Mouse (Mus musculus) heart, postnatal 10 days (tissue): ENCODE measurements at regions not wholly inside any gene's neighbourhood (a gene's known extent, or its start where the extent isn't known, plus 50 kb on each side); places are given as distances from the start of the nearest gene placed in this dataset.

ENCODE experiments used
- DNase-seq, 2 experiments: peaks; one replicate each; pipeline ENCODE4 v3.0.0; 2021
- intact Hi-C: fragments of 180-260 bp; cut with DNase I; formaldehyde crosslinking; loops from one replicate; pipeline ENCODE4 v1.15.1; 2025

DNA sequence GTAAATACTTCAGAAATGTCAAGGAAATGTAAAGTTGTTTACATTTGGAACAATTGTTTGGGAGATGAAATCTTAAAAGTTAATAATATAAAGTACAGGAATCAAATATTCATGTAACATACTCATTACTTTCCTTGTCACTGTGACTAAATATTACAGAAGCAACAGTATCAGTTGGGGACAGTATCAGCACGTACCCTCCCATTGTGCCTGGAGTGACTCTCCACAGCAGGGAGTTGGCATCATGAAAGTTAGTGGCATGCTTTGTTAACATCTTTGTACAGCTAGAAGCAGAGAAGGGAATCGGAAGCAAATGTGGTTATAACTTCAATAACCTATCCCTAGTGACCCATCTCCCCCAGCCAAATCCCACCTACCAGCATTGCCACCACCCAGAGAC is 366.8 kb upstream of the Cd180 start:
- DNase-seq: no peak
- intact Hi-C loops: loop anchor here (10.0 kb wide), 2 partner anchors 318 to 332 kb away; no protein-coding TSS in a partner anchor

DNA sequence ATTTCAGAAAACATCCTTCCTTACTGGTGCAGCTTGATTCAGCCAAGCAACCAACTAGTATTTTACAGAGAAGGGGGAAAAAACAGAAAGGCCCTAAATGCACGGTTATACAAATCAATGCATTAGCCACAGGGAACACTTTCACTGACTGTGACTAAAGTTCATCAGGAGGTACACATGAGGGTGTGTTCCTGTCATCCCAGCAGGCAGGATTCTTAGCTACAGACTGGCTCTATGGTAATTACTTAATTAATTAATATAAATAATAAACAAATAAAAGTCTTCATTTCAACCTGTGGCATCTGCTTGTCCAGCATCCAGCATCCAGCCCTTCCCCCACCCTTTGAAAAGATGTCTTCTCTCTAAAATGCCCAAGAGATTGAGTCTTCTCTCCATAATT is 359.7 kb upstream of the Cd180 start:
- no peak for DNase-seq
- intact Hi-C loops: no loop called here

DNA sequence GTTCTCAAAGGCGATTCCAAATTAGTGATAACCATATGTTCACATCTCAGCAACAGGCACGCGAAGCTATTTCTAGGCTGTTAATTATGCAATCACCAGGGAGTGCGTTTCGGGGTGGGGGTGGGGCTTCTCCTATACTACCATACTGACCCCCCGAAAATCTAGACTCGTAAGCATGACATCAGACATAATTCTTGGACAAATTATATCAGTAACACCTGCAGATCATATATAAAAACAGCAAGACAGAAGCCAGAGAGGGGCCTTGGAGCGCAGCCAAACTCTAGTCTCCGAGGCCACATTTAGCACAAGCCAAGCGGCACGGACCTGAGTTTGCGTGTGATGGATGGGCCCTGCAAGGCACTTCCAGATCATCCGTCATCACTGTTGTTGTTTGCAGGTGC is 359.2 kb upstream of the Cd180 start:
- peak; percentile 60 to 63 for DNase-seq
- intact Hi-C loops: no loop called here

DNA sequence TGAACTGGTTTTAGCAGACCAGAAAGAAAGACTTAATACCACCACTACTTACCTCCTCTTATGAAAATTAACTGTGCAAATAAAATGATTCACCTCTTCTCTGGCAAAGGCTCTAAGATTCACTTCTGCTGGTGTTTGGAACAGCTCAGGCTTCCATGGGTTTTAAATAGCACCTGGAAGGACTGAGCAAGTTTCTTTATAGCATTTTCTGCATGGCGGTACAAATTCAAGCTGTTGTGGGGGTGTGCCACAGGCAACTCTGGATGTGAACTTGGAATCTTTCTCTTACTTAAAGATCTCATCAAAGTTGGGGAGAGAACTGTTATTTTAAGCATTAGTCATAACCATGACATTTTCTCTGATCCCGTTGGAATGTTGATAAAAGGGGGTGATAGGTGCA is 350.1 kb upstream of the Cd180 start:
- DNase-seq: no peak
- intact Hi-C loops: no loop called here

DNA sequence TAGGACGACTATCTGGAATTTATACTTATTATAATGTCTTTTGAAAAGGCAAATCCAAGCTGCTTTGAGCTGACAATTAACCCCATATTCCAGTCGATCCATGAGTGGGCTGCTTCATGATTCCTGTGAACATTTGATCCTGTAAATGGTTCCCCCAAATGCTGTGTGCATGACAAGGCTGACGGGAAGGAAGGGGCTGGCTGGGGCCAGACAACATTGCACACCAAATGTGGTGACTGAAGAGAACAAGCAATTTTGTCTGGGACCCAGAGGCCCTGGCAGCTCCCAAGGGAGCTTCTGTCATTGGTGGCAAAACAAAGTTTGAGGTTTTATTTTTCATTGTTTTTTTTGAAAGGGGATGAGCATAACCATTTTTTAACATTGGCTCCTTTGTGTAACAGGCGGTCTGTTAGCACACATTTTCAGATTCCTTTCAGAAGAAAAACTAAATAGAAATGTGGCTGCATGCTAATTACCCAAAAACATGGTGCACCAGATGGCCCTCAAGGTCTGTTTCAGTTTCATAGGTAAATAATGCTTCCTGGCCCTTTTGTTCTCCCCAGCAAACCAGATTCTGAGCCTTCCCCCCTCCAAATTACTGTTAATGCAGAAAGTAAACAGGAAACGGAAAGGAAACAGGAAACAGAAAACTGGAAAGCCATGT is 348.6 kb upstream of the Cd180 start:
- DNase-seq: no peak
- intact Hi-C loops: no loop called here

DNA sequence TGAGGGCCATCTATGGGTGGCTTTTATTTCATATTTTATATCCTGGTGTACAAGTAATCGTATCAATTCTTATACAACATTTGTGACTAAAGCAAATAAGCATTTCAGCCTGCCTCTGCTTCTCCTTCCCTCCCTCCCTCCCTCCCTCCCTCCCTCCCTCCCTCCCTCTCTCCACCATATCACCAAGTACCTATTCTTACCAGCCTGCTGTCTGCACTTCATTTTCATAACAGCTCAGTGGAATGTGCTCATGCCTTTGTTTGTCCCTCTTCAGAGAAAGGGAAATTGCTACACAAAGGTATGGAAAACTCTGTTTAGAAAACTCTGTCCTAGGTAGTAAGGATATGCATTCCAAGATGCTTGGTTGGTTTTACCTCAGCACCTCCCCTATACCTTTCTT is 343.9 kb upstream of the Cd180 start:
- no peak for DNase-seq
- intact Hi-C loops: no loop called here

DNA sequence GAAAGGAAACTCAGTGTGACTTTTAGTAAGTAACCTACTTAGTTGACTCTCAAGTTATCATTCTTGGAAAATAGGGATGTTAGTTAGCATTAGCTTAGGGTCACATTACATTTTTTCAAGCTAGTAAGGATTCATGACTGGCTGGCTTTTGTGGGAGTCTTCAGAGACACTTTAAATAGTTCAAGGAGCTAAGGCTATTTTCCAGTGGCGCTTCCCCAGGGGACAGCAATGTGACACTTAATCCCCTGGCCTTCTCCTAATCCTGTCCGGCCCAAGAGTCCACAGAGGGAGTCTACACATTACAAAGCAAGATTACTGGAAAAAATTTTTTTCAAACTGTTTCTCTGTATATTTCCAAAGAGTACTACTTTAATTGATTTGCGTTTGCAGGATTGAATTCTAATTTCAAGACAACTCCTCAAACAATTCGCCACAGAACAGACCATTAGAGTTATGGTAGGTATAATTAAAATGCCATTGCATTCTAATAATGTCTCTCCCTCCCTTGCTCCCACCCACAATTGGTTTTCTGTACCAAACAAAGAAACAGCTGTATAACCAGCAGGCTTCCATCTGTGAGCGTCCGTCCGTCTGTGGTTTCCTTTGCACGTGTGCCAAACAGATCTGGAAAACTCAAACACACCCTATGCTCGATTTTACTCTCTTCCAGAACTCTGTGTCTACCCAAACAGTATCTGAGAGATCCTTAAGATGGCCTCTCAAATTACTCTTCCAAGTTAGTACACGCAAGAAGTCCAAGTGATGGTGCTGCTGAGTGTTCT is 341.1 kb upstream of the Cd180 start:
- intact Hi-C loops: no loop called here
- DNase-seq: peak; percentile 48 to 49

DNA sequence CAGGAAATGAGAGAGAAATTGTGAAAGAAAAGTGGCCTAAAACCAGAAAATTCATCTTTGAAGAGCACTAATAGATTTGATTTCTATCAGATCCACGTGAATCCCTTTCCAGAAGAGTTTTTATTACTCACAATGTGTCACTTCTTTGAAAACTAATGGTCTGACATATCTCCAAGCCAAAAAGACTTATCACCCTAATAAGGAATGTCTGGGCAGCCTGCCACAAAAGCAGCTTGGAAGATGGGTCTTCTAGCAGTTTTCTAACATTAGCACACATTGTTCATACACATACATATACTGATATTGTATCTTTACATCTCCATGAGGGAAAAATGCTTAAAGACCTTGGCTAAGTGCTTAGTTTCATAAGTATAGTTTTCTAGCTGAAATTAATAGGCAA is 337.8 kb upstream of the Cd180 start:
- intact Hi-C loops: no loop called here

DNA sequence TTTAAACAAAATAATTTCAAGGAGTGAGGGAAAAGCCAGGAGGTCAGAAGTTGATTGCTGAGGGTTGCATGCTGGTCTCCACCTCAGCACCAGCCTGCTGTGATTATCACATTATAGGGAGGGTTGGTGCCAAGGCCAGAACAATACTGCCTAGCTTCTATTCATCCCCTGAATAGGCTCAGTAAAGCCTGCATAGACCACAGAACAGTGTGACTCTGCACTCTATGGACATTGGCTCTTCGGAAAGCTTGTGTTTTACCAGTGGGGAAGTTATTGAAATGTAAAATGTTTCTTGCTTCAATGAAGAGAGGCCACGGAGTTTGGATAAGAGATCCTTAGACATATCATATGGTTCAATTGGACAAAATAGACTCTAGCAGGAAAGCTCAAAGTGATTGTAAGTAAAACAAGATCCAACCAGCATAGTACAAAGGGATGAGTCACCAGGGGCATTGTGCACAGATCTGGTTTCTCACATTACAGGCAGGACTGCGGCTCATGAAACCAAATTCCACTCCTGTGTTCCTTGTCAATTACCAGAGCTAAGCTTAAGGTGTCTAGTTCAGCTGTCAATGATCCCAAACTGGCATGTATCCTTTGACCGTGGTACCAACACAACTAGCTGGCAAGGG is 320.8 kb upstream of the Cd180 start:
- intact Hi-C loops: loop anchor here (2.0 kb wide), 1 partner anchor 24 kb away; no protein-coding TSS in a partner anchor
- DNase-seq: no peak

More for the DNA sequence above, 337.8 kb upstream of the Cd180 start:
- peak; percentile 69 to 74 for DNase-seq

DNA sequence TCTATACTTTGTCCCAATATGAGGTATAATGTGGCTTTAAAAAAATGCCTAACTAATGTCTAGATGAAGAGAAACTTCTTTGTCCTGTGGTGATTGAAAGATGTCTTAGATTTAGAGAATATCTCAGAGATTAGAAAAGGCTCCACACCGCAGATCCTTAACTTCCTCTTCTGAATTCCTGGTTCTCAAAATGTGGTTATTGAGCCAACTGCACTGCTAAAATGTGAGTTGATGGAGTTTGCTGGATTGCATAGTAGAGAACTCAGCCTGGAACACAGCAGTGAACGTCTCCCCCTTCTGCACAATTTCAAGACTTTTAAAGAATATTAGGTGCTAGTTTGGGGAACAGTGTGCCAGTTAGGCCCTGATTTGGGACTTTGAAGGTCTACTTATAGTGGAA is 312.7 kb upstream of the Cd180 start:
- intact Hi-C loops: no loop called here
- no peak for DNase-seq

DNA sequence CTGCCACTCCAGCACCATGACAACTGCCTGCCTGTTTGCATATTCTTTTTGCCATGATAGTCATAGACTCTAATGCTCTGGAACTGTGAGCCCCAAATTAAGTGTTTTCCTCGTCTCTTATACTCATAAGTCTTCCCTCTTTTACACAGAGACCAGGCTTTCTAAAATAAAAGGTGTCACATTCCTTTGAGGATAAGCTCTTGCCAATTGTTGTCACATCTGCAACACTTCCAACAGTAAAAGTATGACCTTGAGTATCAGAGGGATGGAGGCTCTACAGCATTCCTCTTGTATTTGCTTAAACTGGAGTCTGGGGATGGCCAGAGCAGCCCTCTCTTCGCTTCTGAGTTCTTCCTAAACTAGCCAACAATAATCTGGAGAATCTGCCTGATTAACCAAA is 301.4 kb upstream of the Cd180 start:
- DNase-seq: peak; percentile 25
- intact Hi-C loops: no loop called here

DNA sequence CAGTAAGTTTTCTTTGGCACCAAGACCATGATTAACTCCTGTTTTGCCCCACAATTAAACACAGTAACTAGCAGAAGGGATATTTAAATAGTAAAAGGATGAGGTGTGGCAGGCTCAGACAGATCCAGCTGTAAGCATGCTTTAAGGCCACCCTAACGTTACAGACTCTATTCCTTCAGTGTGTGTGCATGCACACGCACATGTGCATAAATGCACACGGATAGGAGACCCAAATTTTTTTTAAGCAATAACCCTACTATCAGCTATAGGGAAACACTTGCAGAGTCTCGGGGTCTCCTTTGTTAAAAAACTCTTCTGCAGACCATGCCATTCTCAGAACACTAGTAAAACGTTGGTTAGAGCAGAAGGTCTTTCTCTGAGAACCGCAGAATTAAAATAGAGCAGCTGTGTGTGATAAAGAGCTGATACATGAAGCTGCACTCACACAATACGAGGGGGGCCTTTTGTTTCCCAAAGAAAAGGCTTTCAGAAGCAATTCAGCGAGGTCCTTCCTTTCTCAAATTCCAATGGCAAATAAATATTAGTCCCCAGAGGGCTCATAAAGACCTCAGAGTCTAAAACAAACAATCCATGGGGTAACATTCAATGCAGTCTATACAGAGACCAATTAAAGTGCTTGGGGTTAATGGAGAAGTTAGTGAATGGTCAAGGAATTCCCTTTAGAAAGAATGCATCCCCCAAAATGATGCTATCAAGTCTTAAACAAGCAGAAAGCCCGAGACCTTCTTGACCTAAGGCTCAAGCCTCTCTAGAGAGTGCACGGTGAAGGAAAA is 300.3 kb upstream of the Cd180 start:
- intact Hi-C loops: no loop called here
- no peak for DNase-seq

DNA sequence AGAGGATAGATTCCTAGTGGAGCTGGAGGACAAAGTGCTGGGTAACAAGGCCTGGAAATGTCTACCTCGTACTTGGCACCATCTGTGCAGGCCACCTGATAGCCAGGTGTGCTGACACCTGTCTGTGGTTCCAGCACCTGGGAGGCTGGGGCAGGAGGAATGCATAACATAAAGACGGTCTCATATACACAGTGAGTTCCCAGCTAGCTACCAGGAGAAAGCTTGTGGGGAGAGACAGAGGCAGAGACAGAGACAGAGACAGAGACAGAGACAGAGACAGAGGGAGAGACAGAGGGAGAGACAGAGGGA is 299.7 kb upstream of the Cd180 start:
- intact Hi-C loops: no loop called here
- DNase-seq: no peak

DNA sequence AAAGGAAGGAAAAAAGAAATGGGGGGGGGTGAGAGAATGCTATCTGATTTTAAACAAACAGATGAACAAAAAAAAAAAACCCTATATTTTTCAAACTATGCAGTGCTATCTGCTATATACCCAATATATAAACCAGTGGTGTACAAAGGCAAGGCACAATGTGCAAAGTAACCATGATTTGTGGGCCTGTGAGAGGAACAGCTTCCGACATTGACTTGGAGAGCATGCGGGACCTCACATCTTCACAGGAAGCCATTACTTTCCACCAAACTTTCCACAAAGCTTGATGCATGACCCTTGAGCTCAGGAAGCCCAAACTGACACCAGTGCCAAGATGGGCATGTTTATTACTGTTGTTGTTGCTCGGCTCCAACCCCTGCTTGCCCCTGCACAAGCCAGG is 299.3 kb upstream of the Cd180 start:
- no peak for DNase-seq
- intact Hi-C loops: no loop called here

DNA sequence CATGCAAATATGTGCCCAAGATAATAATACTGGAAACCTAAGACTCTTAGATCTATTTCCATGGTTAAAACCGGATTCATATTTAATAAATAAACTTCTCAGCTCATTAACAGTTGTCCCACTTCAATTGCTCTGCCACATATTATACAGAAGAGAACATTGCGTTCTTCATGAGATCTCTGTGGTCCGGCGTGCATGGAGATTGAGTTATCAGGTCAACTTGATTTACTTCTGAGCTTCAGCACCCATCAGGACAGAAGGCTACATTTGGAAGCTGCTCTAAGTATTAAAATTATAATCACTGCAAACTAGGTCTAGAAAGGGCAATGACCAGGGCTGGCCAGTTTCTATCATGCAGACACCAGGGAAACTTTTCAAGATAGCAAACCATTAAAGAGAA is 295.9 kb upstream of the Cd180 start:
- DNase-seq: no peak
- intact Hi-C loops: loop anchor here (2.0 kb wide), 1 partner anchor 25 kb away; no protein-coding TSS in a partner anchor

DNA sequence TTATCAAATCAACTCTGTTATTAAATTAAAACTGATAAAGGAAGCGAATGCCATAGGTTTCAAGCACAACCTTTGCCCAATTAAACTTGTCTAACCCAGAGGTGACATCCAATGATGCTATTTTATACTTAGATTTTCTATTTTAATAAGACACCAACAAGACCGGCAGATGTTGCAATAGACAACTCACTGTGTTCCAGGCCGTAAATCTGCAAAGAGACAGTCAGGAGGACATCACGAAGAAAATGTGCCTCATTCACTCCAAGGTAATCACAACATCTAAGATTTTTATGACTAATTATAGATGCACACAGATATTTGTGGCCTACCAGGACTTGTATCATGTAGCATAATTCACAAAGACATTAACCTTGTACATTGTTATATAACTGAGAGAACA is 281.5 kb upstream of the Cd180 start:
- intact Hi-C loops: no loop called here
- no peak for DNase-seq

DNA sequence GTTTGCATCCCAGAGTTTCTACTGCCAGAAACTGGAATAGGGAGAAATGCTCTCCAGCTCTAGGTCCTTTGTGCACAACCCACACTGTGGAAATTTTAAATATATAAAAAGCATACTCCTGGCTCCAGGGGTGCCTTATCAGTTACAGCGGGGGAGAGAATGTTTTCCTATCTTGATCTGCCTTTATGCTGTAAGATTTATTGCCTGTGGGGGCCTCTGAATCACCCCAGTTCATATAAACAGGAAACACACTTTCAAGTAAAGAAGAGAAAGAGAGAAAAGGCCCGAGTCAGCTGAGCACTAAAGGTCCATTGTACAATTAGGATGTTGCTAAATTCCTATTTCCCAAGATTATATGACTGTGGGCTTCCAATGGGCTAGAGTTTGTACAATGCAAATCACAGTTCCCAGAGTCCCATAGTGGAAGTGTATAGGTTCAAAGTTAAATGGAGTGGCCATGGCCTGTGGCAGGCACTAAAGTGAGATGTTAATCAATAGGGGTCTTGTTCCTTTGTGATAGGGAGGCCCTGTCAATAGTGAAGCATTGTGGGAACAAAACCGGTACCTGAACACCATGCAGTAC is 258.9 kb upstream of the Cd180 start:
- DNase-seq: no peak
- intact Hi-C loops: no loop called here

DNA sequence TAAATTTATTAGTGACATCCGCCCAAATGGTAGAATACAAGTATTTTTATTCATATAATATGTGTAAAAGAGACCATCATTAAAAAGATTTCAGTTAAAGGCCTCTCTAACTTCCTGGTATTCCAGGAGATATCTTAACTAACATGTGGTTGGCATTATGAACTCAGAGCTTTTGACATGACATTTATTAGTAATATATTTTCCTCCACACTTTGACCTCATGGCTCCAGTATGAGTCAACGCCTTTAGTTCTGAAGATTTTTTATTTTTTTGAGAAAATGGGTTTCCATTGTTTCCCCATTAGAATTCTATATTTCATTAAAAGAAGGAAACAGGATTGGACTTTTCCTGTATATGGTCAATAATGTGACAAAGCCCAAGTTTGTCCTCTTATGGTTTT is 250.7 kb upstream of the Cd180 start:
- intact Hi-C loops: no loop called here
- DNase-seq: no peak

DNA sequence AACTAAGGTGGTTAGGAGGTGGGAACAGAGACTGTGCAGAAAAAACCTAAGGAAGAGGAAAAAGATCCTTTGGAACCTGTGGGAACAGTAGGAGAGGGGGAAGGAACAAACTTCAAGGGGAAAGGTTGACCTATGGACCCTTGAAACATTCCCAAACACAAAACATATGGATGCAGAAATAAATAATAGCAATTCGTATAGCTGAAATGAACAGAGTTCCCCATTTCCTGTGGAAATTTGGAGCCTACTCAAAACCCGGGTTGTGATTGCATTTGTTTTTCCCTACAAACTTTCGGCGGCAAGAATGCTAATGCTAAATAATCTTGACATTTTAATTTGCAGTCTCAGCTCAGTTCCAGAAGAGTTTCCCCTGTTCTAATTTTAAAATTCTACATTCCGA is 246.0 kb upstream of the Cd180 start:
- DNase-seq: no peak
- intact Hi-C loops: no loop called here

DNA sequence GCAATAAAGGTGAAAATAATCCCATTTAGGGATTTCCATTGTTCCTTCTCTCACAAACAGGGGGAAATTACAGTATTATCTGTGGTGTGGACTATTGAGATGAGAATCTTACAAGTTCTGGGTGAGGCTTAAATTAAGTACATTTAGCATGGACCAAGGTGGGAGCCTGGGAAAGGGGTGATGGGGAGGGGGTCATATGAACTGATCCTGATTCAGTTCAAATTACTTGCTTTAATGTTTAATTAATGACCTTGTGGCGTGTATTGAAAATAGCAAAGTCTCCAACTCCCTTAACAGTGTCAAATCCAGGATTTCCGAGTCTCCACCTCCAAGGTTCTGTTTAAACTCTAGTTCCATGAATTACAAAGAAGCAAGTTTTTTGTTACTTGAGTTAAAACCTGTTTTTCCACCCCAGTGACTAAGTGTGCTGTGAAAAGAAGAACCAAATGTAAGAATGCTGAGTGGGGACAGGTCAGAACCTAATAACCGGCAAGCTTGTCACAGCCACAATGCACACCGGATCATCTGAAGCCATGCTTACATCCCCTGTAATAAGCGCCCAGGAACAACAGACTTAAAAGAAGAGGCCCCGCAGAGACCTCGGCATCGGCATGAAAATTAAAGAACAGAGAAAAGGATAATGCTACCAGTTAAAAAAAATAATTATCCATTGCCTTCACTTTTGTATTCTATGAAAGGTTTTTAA is 243.8 kb upstream of the Cd180 start:
- intact Hi-C loops: no loop called here

More for the DNA sequence above, 243.8 kb upstream of the Cd180 start:
- no peak for DNase-seq
